Mouse (Mus musculus): ENCODE results near the gene Rapsn.

GRCm38 (mm10) chr2:91065544-91065943 lies 30.1 kb downstream of the Rapsn start:
- no peak for TF ChIP-seq USF1 (IDR thresholded peaks at IDR 0.05; ENCODE audit: low read depth, low read length)
- no peak for TF ChIP-seq EP300 (IDR thresholded peaks at IDR 0.05; ENCODE audit: low read length)
- no peak for TF ChIP-seq NELFE (IDR thresholded peaks at IDR 0.05; ENCODE audit: low read depth, low read length)

Data from CH12.LX (cell line).